In genomic region chr15:84729685-84730084, GRCm38 (mm10) we compare ENCODE assay signal across 12 mouse cellular contexts. TPM values are rescaled to one million over a fixed set of nuclear protein-coding genes. Genes with fewer than 3 reads are reported as not detected.
DNase-seq lines count a peak whose midpoint lies in the region; ATAC-seq lines count a peak whose summit lies in the region.
"Had no signal": no experiment of that assay in that cellular context is flagged by ENCODE, and none has a peak within 500 bp of the region (broad histone marks: within the 10 kb centered on the region; RNA-seq: fewer than 3 reads in every experiment).

No protein-coding gene starts in this region.

- H3K36me3 ChIP-seq in hindbrain, embryonic 16.5 days (ENCODE audit: control insufficient read depth, insufficient read depth, low read length), result no peaks in the 10 kb centered on the region
- H3K36me3 ChIP-seq in hindbrain, embryonic 10.5 days, result no peaks in the 10 kb centered on the region
- H3K36me3 ChIP-seq: forebrain, embryonic 10.5 days; limb, embryonic 13.5 days had no signal

- peaks cover 12% of the 10 kb centered on the region; the same call in 1 of the 2 replicates for H3K4me1 ChIP-seq in hindbrain, embryonic 16.5 days (ENCODE audit: control insufficient read depth, insufficient read depth, low read depth, low read length)
- peaks cover 28% of the 10 kb centered on the region for H3K4me1 ChIP-seq in hindbrain, embryonic 10.5 days (replicated peaks)

- no peak for DNase-seq in hindbrain, embryonic 10.5 days (ENCODE audit: low spot score)
- peak; percentile 66 for DNase-seq in adrenal gland, adult 2 months
- peak; percentile 49 for DNase-seq in adrenal gland, postnatal 25 days
- peak; percentile 40 to 52 for DNase-seq in heart, postnatal 14 days
- DNase-seq: lung, postnatal 36 days; thymus, adult 18-20 months had no signal

- no peaks in the 10 kb centered on the region for H3K27me3 ChIP-seq in hindbrain, embryonic 16.5 days (replicated peaks; ENCODE audit: control insufficient read depth, insufficient read depth, low read length)
- H3K27me3 ChIP-seq in hindbrain, embryonic 10.5 days (ENCODE audit: insufficient read depth, poor library complexity, severe bottlenecking), result no peaks in the 10 kb centered on the region
- H3K27me3 ChIP-seq: limb, embryonic 13.5 days had no signal

- ATAC-seq in hindbrain, embryonic 16.5 days, result peak; percentile 74
- no peak for ATAC-seq in megakaryocyte, adult 5-6 weeks (ENCODE audit: poor library complexity, severe bottlenecking)
- ATAC-seq in megakaryocyte progenitor cell, adult 5-6 weeks (replicated peaks; ENCODE audit: poor library complexity), result no peak

- H3K4me3 ChIP-seq in hindbrain, embryonic 16.5 days (ENCODE audit: low read length), result no peak overlapping the region
- H3K4me3 ChIP-seq in hindbrain, embryonic 10.5 days, result no peak overlapping the region
- H3K4me3 ChIP-seq: forebrain, embryonic 10.5 days; limb, embryonic 13.5 days; myocyte had no signal

- H3K9ac ChIP-seq in hindbrain, embryonic 16.5 days (ENCODE audit: low read depth, low read length), result no peak overlapping the region
- H3K9ac ChIP-seq: limb, embryonic 13.5 days had no signal

- 56% methylated on average over 6 of the region's 6 CpGs for WGBS in hindbrain, embryonic 16.5 days
- WGBS in hindbrain, embryonic 10.5 days, result 82% methylated on average over 6 of the region's 6 CpGs

- no peaks in the 10 kb centered on the region for H3K9me3 ChIP-seq in hindbrain, embryonic 16.5 days (ENCODE audit: control insufficient read depth, low read length)
- H3K9me3 ChIP-seq in hindbrain, embryonic 10.5 days, result no peaks in the 10 kb centered on the region
- H3K9me3 ChIP-seq: forebrain, embryonic 10.5 days; limb, embryonic 13.5 days had no signal

- no peak overlapping the region for H3K4me2 ChIP-seq in hindbrain, embryonic 16.5 days (ENCODE audit: low read length)
- H3K4me2 ChIP-seq: limb, embryonic 13.5 days had no signal

- intact Hi-C loops in heart, postnatal 14 days (cut with DNase I), result no loop called here

- H3K27ac ChIP-seq in hindbrain, embryonic 16.5 days (ENCODE audit: low read depth, low read length), result no peak overlapping the region
- H3K27ac ChIP-seq in hindbrain, embryonic 10.5 days, result no peak overlapping the region
- H3K27ac ChIP-seq: forebrain, embryonic 10.5 days; limb, embryonic 13.5 days had no signal

RNA-seq across cellular contexts. Expression of gene Arhgap8, which starts 9.8 kb away (rescaled TPM):
- 0.61 and 0.96 TPM in 2 replicates for polyA plus RNA-seq in hindbrain, embryonic 16.5 days (2015; fragmentation: Nextera tagmentation; extraction: Ambion mirVana)
- 3.5 and 3.8 TPM in 2 replicates for polyA plus RNA-seq in hindbrain, embryonic 10.5 days (2016; fragmentation: Nextera tagmentation; extraction: Ambion mirVana)
- under 1 TPM; 0.43 to 0.93 TPM for total RNA-seq in adrenal gland, adult 2 months (2021)
- polyA plus RNA-seq in adrenal gland, adult 2 months (2012; rRNA removed), result 0.90 and 1.00 TPM in 2 replicates
- 0.76 TPM in 1 of 2 replicates, not detected in the other for total RNA-seq in adrenal gland, postnatal 25 days (2021)
- total RNA-seq in heart, postnatal 14 days (2021), result 1 to 10 TPM in 1 of 2 experiments, under 1 TPM in 1; 0.86 to 2.6 TPM
- not detected in 2 replicates for total RNA-seq in megakaryocyte, adult 5-6 weeks (2015)
- not detected in 2 replicates for total RNA-seq in megakaryocyte, adult 5-6 weeks (2017)
- total RNA-seq in megakaryocyte progenitor cell, adult 5-6 weeks (2015), result not detected in 2 replicates
- total RNA-seq in megakaryocyte progenitor cell, adult 5-6 weeks (2017), result not detected in 2 replicates
- polyA plus RNA-seq: myocyte had no signal
